ENCODE assay signal across 9 mouse cellular contexts in the genomic region with DNA sequence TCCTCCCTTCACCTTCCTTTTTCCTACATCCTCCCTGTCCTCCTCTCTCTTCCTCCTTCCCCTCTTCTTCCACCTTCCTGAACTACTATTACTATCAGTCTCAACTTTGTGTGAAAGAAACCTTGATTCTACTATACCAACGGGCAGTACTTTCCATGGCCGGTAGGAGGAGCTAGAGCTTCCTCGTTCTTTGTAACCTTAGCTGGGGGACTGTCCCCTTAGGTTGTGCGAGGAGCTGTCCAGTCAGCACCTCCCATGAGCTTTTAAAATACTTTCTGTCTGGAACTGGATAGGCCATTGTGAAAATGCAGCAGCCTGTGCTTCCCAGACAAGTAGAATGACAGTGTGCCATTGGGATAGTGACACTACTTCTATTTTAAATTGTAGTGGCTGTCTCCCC. TPM values are rescaled to one million over a fixed set of nuclear protein-coding genes. Genes with fewer than 3 reads are reported as not detected.
DNase-seq lines count a peak whose midpoint lies in the region; ATAC-seq and TF ChIP-seq lines count a peak whose summit lies in the region.
"Had no signal": no experiment of that assay in that cellular context is flagged by ENCODE, and none has a peak within 500 bp of the region (broad histone marks: within the 10 kb centered on the region; RNA-seq: fewer than 3 reads in every experiment).

No protein-coding gene starts in this region.

- peaks cover 17% of the 10 kb centered on the region for H3K4me1 ChIP-seq in E14TG2a.4 (replicated peaks; ENCODE audit: low read depth, low read length)
- H3K4me1 ChIP-seq in lung, embryonic 14.5 days (ENCODE audit: insufficient read depth): no peaks in the 10 kb centered on the region
- H3K4me1 ChIP-seq: liver, embryonic 15.5 days had no signal

- H3K9ac ChIP-seq in lung, embryonic 14.5 days: no peak overlapping the region
- H3K9ac ChIP-seq: liver, embryonic 15.5 days had no signal

- under 1% methylated on average over 4 of the region's 4 CpGs for WGBS in lung, embryonic 14.5 days

- peak; percentile 54; the same call in 1 of the 2 replicates for ATAC-seq in lung, embryonic 14.5 days (ENCODE audit: insufficient read depth)

- peaks cover 44% of the 10 kb centered on the region for H3K27me3 ChIP-seq in E14TG2a.4 (ENCODE audit: insufficient read depth, low read length)
- H3K27me3 ChIP-seq in lung, embryonic 14.5 days (ENCODE audit: insufficient read depth, low read length): peaks cover 26% of the 10 kb centered on the region

- intact Hi-C loops in gastrocnemius, adult 2 months (cut with DNase I): no loop called here

- TF ChIP-seq CTCF in gastrocnemius, adult 2 months (IDR thresholded peaks at IDR 0.05): peak; percentile 45
- TF ChIP-seq CTCF in E14TG2a.4 (conservative IDR thresholded peaks at IDR 0.05; ENCODE audit: low read length): peak; percentile 82
- peak; percentile 89 for TF ChIP-seq CTCF in lung, embryonic 14.5 days (IDR thresholded peaks at IDR 0.05; ENCODE audit: low read depth)

- no peaks in the 10 kb centered on the region for H3K36me3 ChIP-seq in E14TG2a.4 (ENCODE audit: insufficient read depth, low read length)
- no peaks in the 10 kb centered on the region for H3K36me3 ChIP-seq in lung, embryonic 14.5 days (ENCODE audit: insufficient read depth)
- H3K36me3 ChIP-seq: liver, embryonic 15.5 days had no signal

- H3K4me3 ChIP-seq in gastrocnemius, adult 2 months: no peak overlapping the region
- H3K4me3 ChIP-seq in E14TG2a.4 (replicated peaks; ENCODE audit: low read length): no peak overlapping the region
- no peak overlapping the region for H3K4me3 ChIP-seq in lung, embryonic 14.5 days (ENCODE audit: low read depth, low read length)
- H3K4me3 ChIP-seq: liver, embryonic 15.5 days had no signal

- no peak for DNase-seq in gastrocnemius, adult 2 months
- DNase-seq in gastrocnemius, postnatal 25 days: no peak
- peak; percentile 58 for DNase-seq in c-Kit-positive CD71-negative TER-119-negative erythroid progenitor cells, embryonic 14.5 days (ENCODE audit: low read depth)
- DNase-seq in frontal cortex, postnatal 36 days (ENCODE audit: low spot score in 2 of 2): peak; percentile 41 to 59
- DNase-seq in kidney, postnatal 25 days: peak; percentile 78 to 85
- peak; percentile 96 for DNase-seq in lung, embryonic 14.5 days
- peak; percentile 55 for DNase-seq in testis, postnatal 14 days (ENCODE audit: low spot score)

- H3K9me3 ChIP-seq in E14TG2a.4 (ENCODE audit: low read length): no peaks in the 10 kb centered on the region
- no peaks in the 10 kb centered on the region for H3K9me3 ChIP-seq in lung, embryonic 14.5 days (ENCODE audit: low read depth, low read length)
- H3K9me3 ChIP-seq: liver, embryonic 15.5 days had no signal

- H3K4me2 ChIP-seq in lung, embryonic 14.5 days: no peak overlapping the region
- H3K4me2 ChIP-seq: liver, embryonic 15.5 days had no signal

- no peak overlapping the region for H3K27ac ChIP-seq in gastrocnemius, adult 2 months
- no peak overlapping the region for H3K27ac ChIP-seq in lung, embryonic 14.5 days (ENCODE audit: low read depth)
- H3K27ac ChIP-seq: liver, embryonic 15.5 days had no signal

RNA-seq across cellular contexts. Expression of a gene that starts 3.3 kb away (rescaled TPM):
- total RNA-seq in gastrocnemius, adult 2 months (2021): 100 to 1,000 TPM; 194 to 277 TPM
- total RNA-seq in gastrocnemius, postnatal 25 days (2021): 100 to 1,000 TPM; 146 to 174 TPM
- 0.57 and 0.83 TPM in 2 replicates for polyA plus RNA-seq in lung, embryonic 14.5 days (2014; fragmentation: Nextera tagmentation; extraction: Ambion mirVana)

Comparison
In these comparisons a context has a peak if more than half of its experiments do, and no peak if none do; other contexts are left out.
1. DNase-seq: peak in c-Kit-positive CD71-negative TER-119-negative erythroid progenitor cells, embryonic 14.5 days (single experiment), frontal cortex, postnatal 36 days (2 of 2), kidney, postnatal 25 days (2 of 2), lung, embryonic 14.5 days (single experiment) and testis, postnatal 14 days (single experiment); none in gastrocnemius, adult 2 months (single experiment) and gastrocnemius, postnatal 25 days (single experiment).
2. Peak in every context shown above with its lines, with median percentiles within 50 percentile points of each other: CTCF ChIP-seq.